Mouse (Mus musculus) adipocyte (in vitro differentiated cells): Measurements from ENCODE around the gene Kbtbd7.
"Not testable (repeated sequence)": the region's sequence is repeated elsewhere in the genome, so short reads cannot be mapped to it uniquely, and the experiment has no call there.

Experiments
- DNase-seq: peaks from one replicate; pipeline ENCODE4 v3.0.0-alpha.2; 2016; ENCODE audit warnings: low spot score

Gene Kbtbd7

GRCm38 (mm10) chr14:79451681-79452590 is 25.6 kb downstream of the Kbtbd7 start, which contains the start of gene Kbtbd6:
Kbtbd6 (plus strand) TSS chr14:79451835.
- peak; percentile 16 for DNase-seq

- not testable (repeated sequence) for DNase-seq
Observed at GRCm38 (mm10) chr14:79452591-79452934, 26.3 kb downstream of the Kbtbd7 start.

GRCm38 (mm10) chr14:79460401-79460800 is 34.1 kb downstream of the Kbtbd7 start:
- no peak for DNase-seq

- DNase-seq = no peak
Observed at GRCm38 (mm10) chr14:79460988-79461387, 34.7 kb downstream of the Kbtbd7 start.

- no peak for DNase-seq
Observed at GRCm38 (mm10) chr14:79465623-79466022, 39.3 kb downstream of the Kbtbd7 start.

GRCm38 (mm10) chr14:79467621-79468020 is 41.3 kb downstream of the Kbtbd7 start:
- peak; percentile 74 for DNase-seq

GRCm38 (mm10) chr14:79473384-79473783 is 47.1 kb downstream of the Kbtbd7 start:
- DNase-seq = no peak
